Mouse (Mus musculus) cortical plate, adult 2 months (tissue): ENCODE results near the gene Tubb3.

Experiments used
- CTCF ChIP-seq: fragments of 200-500 bp; IDR thresholded peaks from 2 replicates; pipeline ENCODE4 v1.5.1; 2011; ENCODE audit warnings: mild to moderate bottlenecking, control low read depth, low read length; ENCODE audit not compliant: insufficient read depth; ENCODE audit errors: extremely low read depth
- POLR2A ChIP-seq: fragments of 200-500 bp; IDR thresholded peaks from 2 replicates; pipeline ENCODE4 v1.6.1; 2011; ENCODE audit warnings: mild to moderate bottlenecking, low read length, control low read depth; ENCODE audit not compliant: insufficient read depth; ENCODE audit errors: extremely low read depth

- TF ChIP-seq CTCF (peak; percentile 50), POLR2A (no peak)
These were observed 5.0 kb downstream of the Tubb3 start for GRCm38 (mm10) chr8:123415967-123416943.
